Mouse (Mus musculus): Measurements from ENCODE around the gene Auts2. TPM values are rescaled to one million over a fixed set of nuclear protein-coding genes. Genes with fewer than 3 reads are reported as not detected.

Gene Auts2
- polyA plus RNA-seq, 1 experiment from 2014 or later, result 1.6 TPM

DNA sequence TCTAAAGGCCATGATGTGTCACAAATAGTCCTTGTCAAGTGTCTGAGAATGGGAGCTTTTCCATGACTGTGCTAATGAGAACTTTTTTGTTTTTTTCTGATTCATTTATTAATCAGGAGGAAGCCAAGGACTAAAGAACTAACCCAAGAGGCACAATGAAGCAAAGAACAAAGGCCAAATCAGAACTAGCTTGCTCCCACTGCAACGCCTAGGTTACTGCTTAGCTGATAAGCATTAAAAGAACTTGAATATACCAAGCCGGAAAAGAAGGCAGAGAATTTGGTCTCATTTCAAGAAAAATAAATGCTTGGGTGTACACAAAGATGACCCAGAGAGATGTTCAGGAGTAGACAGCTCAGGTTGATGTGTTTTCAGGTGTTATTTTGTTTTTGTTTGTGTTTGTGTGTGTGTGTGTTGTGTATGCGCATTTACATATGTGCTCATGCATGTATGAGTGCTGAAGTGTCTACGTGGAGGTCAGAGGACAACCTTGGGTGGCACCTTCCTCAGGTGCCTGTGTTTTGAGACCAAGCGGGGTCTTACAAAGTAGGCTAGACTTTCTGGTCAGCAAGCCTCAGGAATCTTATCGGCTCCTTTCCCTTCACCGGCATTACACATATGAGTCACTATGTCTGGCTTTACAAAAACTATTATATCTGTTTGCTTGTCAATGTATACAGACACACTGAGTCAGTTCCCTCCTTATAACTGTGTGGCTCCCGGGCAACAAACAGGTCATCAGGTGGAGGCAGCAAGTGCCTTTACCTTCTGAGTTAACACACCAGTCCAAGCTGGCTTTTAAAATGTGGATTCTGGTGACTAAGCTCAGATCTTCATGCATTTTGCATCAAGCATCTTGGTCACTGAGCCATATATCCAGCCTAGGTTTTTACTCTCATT is 716.5 kb downstream of the Auts2 start:
- no peaks in the 10 kb centered on the region for H3K4me1 ChIP-seq (replicated peaks)
- H3K27ac ChIP-seq (replicated peaks), result no peak overlapping the region
- no peaks in the 10 kb centered on the region for H3K9me3 ChIP-seq (replicated peaks)
- no peaks in the 10 kb centered on the region for H3K36me3 ChIP-seq (replicated peaks)
- no peaks in the 10 kb centered on the region for H3K27me3 ChIP-seq
- H3K9ac ChIP-seq, result no peak overlapping the region
- 64% methylated on average over 8 of the region's 8 CpGs for WGBS (ENCODE audit: insufficient replicate concordance)
- H3K4me3 ChIP-seq (replicated peaks), result no peak overlapping the region
- ATAC-seq (ENCODE audit: insufficient read depth), result no peak
- H3K4me2 ChIP-seq, result no peak overlapping the region

- no peak for ATAC-seq (ENCODE audit: insufficient read depth)
- Histone ChIP-seq H3K27ac (replicated peaks) (no peak overlapping the region), H3K4me2 (no peak overlapping the region), H3K36me3 (replicated peaks) (no peaks in the 10 kb centered on the region), H3K9me3 (replicated peaks) (no peaks in the 10 kb centered on the region), H3K9ac (no peak overlapping the region), H3K4me3 (replicated peaks) (no peak overlapping the region), H3K27me3 (no peaks in the 10 kb centered on the region), H3K4me1 (replicated peaks) (no peaks in the 10 kb centered on the region)
- WGBS (ENCODE audit: insufficient replicate concordance), result 52% methylated on average over 3 of the region's 3 CpGs
Measured at GRCm38 (mm10) chr5:131825421-131825820, 717.7 kb downstream of the Auts2 start.

- Histone ChIP-seq H3K9ac (no peak overlapping the region), H3K27ac (replicated peaks) (no peak overlapping the region), H3K4me2 (no peak overlapping the region), H3K36me3 (replicated peaks) (no peaks in the 10 kb centered on the region), H3K27me3 (no peaks in the 10 kb centered on the region), H3K4me1 (replicated peaks) (no peaks in the 10 kb centered on the region), H3K4me3 (replicated peaks) (no peak overlapping the region), H3K9me3 (replicated peaks) (no peaks in the 10 kb centered on the region)
- ATAC-seq (ENCODE audit: insufficient read depth), result no peak
- WGBS (ENCODE audit: insufficient replicate concordance), result 51% methylated on average over 11 of the region's 11 CpGs
Measured at GRCm38 (mm10) chr5:131824197-131824991, 718.8 kb downstream of the Auts2 start.

GRCm38 (mm10) chr5:131821461-131821860 is 721.7 kb downstream of the Auts2 start:
- Histone ChIP-seq H3K27me3 (no peaks in the 10 kb centered on the region), H3K27ac (replicated peaks) (no peak overlapping the region), H3K4me1 (replicated peaks) (no peaks in the 10 kb centered on the region), H3K4me2 (no peak overlapping the region), H3K4me3 (replicated peaks) (no peak overlapping the region), H3K9me3 (replicated peaks) (no peaks in the 10 kb centered on the region), H3K9ac (no peak overlapping the region), H3K36me3 (replicated peaks) (no peaks in the 10 kb centered on the region)
- WGBS (ENCODE audit: insufficient replicate concordance), result 59% methylated on average over 4 of the region's 4 CpGs
- ATAC-seq (ENCODE audit: insufficient read depth), result no peak

DNA sequence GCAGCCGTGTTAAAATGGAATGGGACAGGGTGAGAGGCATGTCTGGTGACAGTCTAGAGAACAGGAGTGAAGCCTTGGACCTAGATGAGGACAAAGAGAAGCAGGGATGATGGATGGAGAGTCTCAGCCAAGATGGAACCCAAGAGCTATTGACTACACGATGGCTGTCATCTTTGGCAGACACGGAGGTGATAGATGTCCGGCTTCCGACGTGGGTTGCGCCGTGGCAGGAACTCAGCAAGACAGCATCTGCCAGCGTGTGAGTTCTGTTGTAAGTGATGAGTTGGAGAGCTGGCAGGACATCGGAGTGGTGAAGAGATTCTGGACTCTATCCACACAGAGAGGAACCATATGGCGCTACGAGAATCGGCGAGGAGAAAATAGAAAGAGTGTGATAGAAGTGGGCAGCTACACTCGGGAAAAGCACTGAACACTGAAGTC is 723.9 kb downstream of the Auts2 start:
- H3K9me3 ChIP-seq (replicated peaks), result no peaks in the 10 kb centered on the region
- H3K4me3 ChIP-seq (replicated peaks), result no peak overlapping the region
- H3K4me2 ChIP-seq, result no peak overlapping the region
- peaks cover 14% of the 10 kb centered on the region for H3K4me1 ChIP-seq (replicated peaks)
- no peaks in the 10 kb centered on the region for H3K36me3 ChIP-seq (replicated peaks)
- no peaks in the 10 kb centered on the region for H3K27me3 ChIP-seq
- no peak overlapping the region for H3K27ac ChIP-seq (replicated peaks)
- ATAC-seq (ENCODE audit: insufficient read depth), result no peak
- H3K9ac ChIP-seq, result no peak overlapping the region
- 81% methylated on average over 15 of the region's 15 CpGs for WGBS (ENCODE audit: insufficient replicate concordance)

GRCm38 (mm10) chr5:131815498-131815897 is 727.6 kb downstream of the Auts2 start:
- Histone ChIP-seq H3K9ac (no peak overlapping the region), H3K9me3 (replicated peaks) (no peaks in the 10 kb centered on the region), H3K36me3 (replicated peaks) (no peaks in the 10 kb centered on the region), H3K4me2 (no peak overlapping the region), H3K27ac (replicated peaks) (no peak overlapping the region), H3K4me1 (replicated peaks) (peaks cover 23% of the 10 kb centered on the region), H3K27me3 (no peaks in the 10 kb centered on the region), H3K4me3 (replicated peaks) (no peak overlapping the region)
- WGBS (ENCODE audit: insufficient replicate concordance), result 25% methylated on average over 3 of the region's 3 CpGs
- no peak for ATAC-seq (ENCODE audit: insufficient read depth)

GRCm38 (mm10) chr5:131814503-131815003 is 728.6 kb downstream of the Auts2 start:
- Histone ChIP-seq H3K4me1 (replicated peaks) (peaks cover 23% of the 10 kb centered on the region), H3K9me3 (replicated peaks) (no peaks in the 10 kb centered on the region), H3K36me3 (replicated peaks) (no peaks in the 10 kb centered on the region), H3K9ac (no peak overlapping the region), H3K27me3 (no peaks in the 10 kb centered on the region), H3K27ac (replicated peaks) (peak overlapping the region; percentile 29), H3K4me3 (replicated peaks) (no peak overlapping the region), H3K4me2 (no peak overlapping the region; the same call in 1 of the 2 replicates)
- WGBS (ENCODE audit: insufficient replicate concordance), result 19% methylated on average over 9 of the region's 9 CpGs
- ATAC-seq (ENCODE audit: insufficient read depth), result peak; percentile 65; the same call in 1 of the 2 replicates

- Histone ChIP-seq H3K36me3 (replicated peaks) (no peaks in the 10 kb centered on the region), H3K27me3 (no peaks in the 10 kb centered on the region), H3K27ac (replicated peaks) (0 out of 2 replicates have a peak overlapping the region, but pooled peaks have one; percentile 14), H3K9ac (no peak overlapping the region), H3K4me1 (replicated peaks) (peaks cover 23% of the 10 kb centered on the region), H3K4me3 (replicated peaks) (no peak overlapping the region), H3K4me2 (no peak overlapping the region; the same call in 1 of the 2 replicates), H3K9me3 (replicated peaks) (no peaks in the 10 kb centered on the region)
- WGBS (ENCODE audit: insufficient replicate concordance), result 17% methylated on average over 10 of the region's 10 CpGs
- peak; percentile 80 for ATAC-seq (ENCODE audit: insufficient read depth)
Measured at GRCm38 (mm10) chr5:131813952-131814502, 729.1 kb downstream of the Auts2 start.

DNA sequence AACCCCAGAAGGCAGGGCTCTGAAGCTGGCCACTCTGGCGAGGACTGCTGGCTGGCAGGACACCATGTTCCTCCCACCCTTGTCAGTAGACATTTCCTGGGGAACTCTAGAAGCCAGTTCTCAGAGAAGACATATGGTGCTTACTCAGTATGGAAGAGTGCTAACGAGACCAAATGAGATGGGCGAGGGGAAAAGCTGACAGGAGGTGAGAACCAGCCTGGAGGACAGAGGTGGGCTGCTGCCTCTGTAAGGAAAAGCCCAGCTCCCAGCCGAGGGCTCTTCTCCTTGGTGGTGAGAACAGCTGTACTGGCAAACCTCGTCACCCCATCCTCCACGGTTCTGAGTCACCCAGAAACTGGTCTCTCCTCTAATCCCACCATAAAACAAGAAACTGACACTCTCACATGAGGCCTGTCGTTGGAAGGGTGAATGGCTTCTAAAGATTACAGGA is 729.8 kb downstream of the Auts2 start:
- H3K4me1 ChIP-seq (replicated peaks), result peaks cover 23% of the 10 kb centered on the region
- H3K27me3 ChIP-seq, result no peaks in the 10 kb centered on the region
- H3K27ac ChIP-seq (replicated peaks), result no peak overlapping the region
- no peak overlapping the region for H3K9ac ChIP-seq
- H3K4me3 ChIP-seq (replicated peaks), result no peak overlapping the region
- 35% methylated on average over 7 of the region's 7 CpGs for WGBS (ENCODE audit: insufficient replicate concordance)
- no peaks in the 10 kb centered on the region for H3K9me3 ChIP-seq (replicated peaks)
- ATAC-seq (ENCODE audit: insufficient read depth), result no peak
- no peak overlapping the region for H3K4me2 ChIP-seq
- no peaks in the 10 kb centered on the region for H3K36me3 ChIP-seq (replicated peaks)

- no peaks in the 10 kb centered on the region for H3K36me3 ChIP-seq (replicated peaks)
- no peak for ATAC-seq (ENCODE audit: insufficient read depth)
- no peak overlapping the region for H3K9ac ChIP-seq
- peaks cover 23% of the 10 kb centered on the region for H3K4me1 ChIP-seq (replicated peaks)
- no peak overlapping the region for H3K4me3 ChIP-seq (replicated peaks)
- H3K27ac ChIP-seq (replicated peaks), result no peak overlapping the region
- no peaks in the 10 kb centered on the region for H3K9me3 ChIP-seq (replicated peaks)
- H3K4me2 ChIP-seq, result no peak overlapping the region
- WGBS (ENCODE audit: insufficient replicate concordance), result 69% methylated on average over 10 of the region's 10 CpGs
- H3K27me3 ChIP-seq, result no peaks in the 10 kb centered on the region
Measured at GRCm38 (mm10) chr5:131812483-131813063, 730.6 kb downstream of the Auts2 start.

Data from liver, embryonic 15.5 days (tissue).